Mouse (Mus musculus) embryonic fibroblast, embryonic 13.5 days (primary cell): ENCODE results near the gene Cfap97d1. TPM values are rescaled to one million over a fixed set of nuclear protein-coding genes. Genes with fewer than 3 reads are reported as not detected.

Source experiments
- H3K27ac ChIP-seq: 2 replicates; pipeline ENCODE4 v1.5.1; 2012; ENCODE audit warnings: low read length, control low read depth, inconsistent platforms; ENCODE audit not compliant: insufficient read depth
- H3K4me1 ChIP-seq: 2 replicates; pipeline ENCODE4 v1.6.1; 2011; ENCODE audit warnings: low read length; ENCODE audit not compliant: control insufficient read depth, insufficient read depth
- H3K4me3 ChIP-seq: 2 replicates; pipeline ENCODE4 v1.5.1; 2011; ENCODE audit warnings: mild to moderate bottlenecking, control low read depth, low read length; ENCODE audit not compliant: insufficient read depth
- CTCF ChIP-seq: IDR thresholded peaks from 2 replicates; pipeline ENCODE4 v1.5.1; 2011; ENCODE audit warnings: mild to moderate bottlenecking, control low read depth, low read length, moderate library complexity, borderline replicate concordance; ENCODE audit not compliant: insufficient read depth
- POLR2A ChIP-seq: IDR thresholded peaks from 2 replicates; pipeline ENCODE4 v1.6.1; 2011; ENCODE audit warnings: low read depth, mild to moderate bottlenecking, control low read depth, low read length, moderate library complexity
- polyA plus RNA-seq: library from polyadenylated mRNA; stranded (reverse); fragments of >200 nt; gene quantifications from 2 replicates; pipeline ENCODE4 v1.2.4, GENCODE M21; 2011; ENCODE audit warnings: low read depth; ENCODE audit not compliant: missing spikeins, insufficient read length

The Cfap97d1 gene
- polyA plus RNA-seq: not detected in 2 replicates

- peak within 1 kb of the TSS; percentile 74 for H3K4me3 ChIP-seq
- TF ChIP-seq POLR2A (peak; percentile 79), CTCF (no peak)
- H3K4me1 ChIP-seq: peaks cover 7% of the 10 kb centered on the region
- H3K27ac ChIP-seq: 0 out of 2 replicates have a peak within 1 kb of the TSS, but pooled peaks have one; percentile 19
Measured at GRCm38 (mm10) chr11:101984054-101985025, at the start of gene Cfap97d1. Cfap97d1 (plus strand) TSS chr11:101984279.

GRCm38 (mm10) chr11:101935743-101936142, 48.3 kb upstream of the Cfap97d1 start:
- no peak overlapping the region for H3K27ac ChIP-seq
- no peaks in the 10 kb centered on the region for H3K4me1 ChIP-seq
- no peak overlapping the region for H3K4me3 ChIP-seq
- TF ChIP-seq POLR2A (no peak), CTCF (no peak)

GRCm38 (mm10) chr11:101936421-101936820, 47.7 kb upstream of the Cfap97d1 start:
- no peak overlapping the region for H3K4me3 ChIP-seq
- no peak for TF ChIP-seq POLR2A
- no peak for TF ChIP-seq CTCF
- H3K27ac ChIP-seq: no peak overlapping the region
- H3K4me1 ChIP-seq: no peaks in the 10 kb centered on the region

GRCm38 (mm10) chr11:101937108-101937507, 47.0 kb upstream of the Cfap97d1 start:
- peak overlapping the region; percentile 38 for H3K4me3 ChIP-seq
- no peak overlapping the region for H3K27ac ChIP-seq
- TF ChIP-seq POLR2A (no peak), CTCF (no peak)
- H3K4me1 ChIP-seq: no peaks in the 10 kb centered on the region

GRCm38 (mm10) chr11:101943055-101943454, 41.0 kb upstream of the Cfap97d1 start:
- no peaks in the 10 kb centered on the region for H3K4me1 ChIP-seq
- TF ChIP-seq CTCF (no peak), POLR2A (no peak)
- H3K27ac ChIP-seq: no peak overlapping the region
- no peak overlapping the region for H3K4me3 ChIP-seq

- TF ChIP-seq POLR2A (no peak), CTCF (no peak)
- Histone ChIP-seq H3K4me3 (no peak overlapping the region), H3K4me1 (no peaks in the 10 kb centered on the region), H3K27ac (no peak overlapping the region)
Measured at GRCm38 (mm10) chr11:101946525-101946924, 37.6 kb upstream of the Cfap97d1 start.

- TF ChIP-seq POLR2A (no peak), CTCF (no peak)
Measured at GRCm38 (mm10) chr11:101950021-101950420, 34.1 kb upstream of the Cfap97d1 start.

GRCm38 (mm10) chr11:101952541-101953341, 31.3 kb upstream of the Cfap97d1 start:
- no peak for TF ChIP-seq CTCF
- TF ChIP-seq POLR2A: no peak
- H3K4me1 ChIP-seq: no peaks in the 10 kb centered on the region
- H3K4me3 ChIP-seq: no peak overlapping the region
- H3K27ac ChIP-seq: no peak overlapping the region

More at GRCm38 (mm10) chr11:101950021-101950420, 34.1 kb upstream of the Cfap97d1 start:
- Histone ChIP-seq H3K27ac (no peak overlapping the region), H3K4me1 (no peaks in the 10 kb centered on the region), H3K4me3 (no peak overlapping the region)

GRCm38 (mm10) chr11:101953441-101953840, 30.6 kb upstream of the Cfap97d1 start:
- TF ChIP-seq CTCF (no peak), POLR2A (no peak)
- Histone ChIP-seq H3K4me1 (no peaks in the 10 kb centered on the region), H3K27ac (no peak overlapping the region), H3K4me3 (no peak overlapping the region)
